Mouse (Mus musculus) neural tube, embryonic 11.5 days (tissue): ENCODE measurements around the gene Ephb2. TPM values are rescaled to one million over a fixed set of nuclear protein-coding genes. Genes with fewer than 3 reads are reported as not detected.

Experiments
- ATAC-seq: fragments of 200-750 bp; cut with Nextera tagmentation; 2 replicates; pipeline ENCODE4 v1.8.0; 2017; ENCODE audit warnings: moderate number of reproducible peaks, mild to moderate bottlenecking, moderate TSS enrichment, moderate library complexity; ENCODE audit not compliant: insufficient read depth, low FRiP score, low TSS enrichment
- DNase-seq: peaks from one replicate; pipeline ENCODE4 v3.0.0-alpha.2; 2015; ENCODE audit warnings: low spot score
- H3K27ac ChIP-seq: fragments of 300-500 bp; sonication (generic); 2 replicates; pipeline ENCODE4 v1.5.1; 2014; ENCODE audit warnings: low read depth, mild to moderate bottlenecking, low read length
- H3K27me3 ChIP-seq: fragments of 300-500 bp; sonication (generic); 2 replicates; pipeline ENCODE4 v1.6.1; 2014; ENCODE audit warnings: mild to moderate bottlenecking, low read length, mixed read lengths; ENCODE audit not compliant: control insufficient read depth, insufficient read depth
- H3K36me3 ChIP-seq: fragments of 300-500 bp; sonication (generic); 2 replicates; pipeline ENCODE4 v1.6.1; 2014; ENCODE audit warnings: mild to moderate bottlenecking, low read length, moderate library complexity, mixed read lengths; ENCODE audit not compliant: control insufficient read depth, insufficient read depth
- H3K4me1 ChIP-seq: fragments of 300-500 bp; sonication (generic); 2 replicates; pipeline ENCODE4 v1.6.1; 2014; ENCODE audit warnings: low read length, mixed read lengths; ENCODE audit not compliant: control insufficient read depth, insufficient read depth
- H3K4me2 ChIP-seq: fragments of 300-500 bp; sonication (generic); 2 replicates; pipeline ENCODE4 v1.6.1; 2014; ENCODE audit warnings: low read depth, mild to moderate bottlenecking, moderate library complexity
- H3K4me3 ChIP-seq: fragments of 300-500 bp; sonication (generic); 2 replicates; pipeline ENCODE4 v1.5.1; 2014; ENCODE audit warnings: low read depth, low read length
- H3K9ac ChIP-seq: fragments of 300-500 bp; sonication (generic); 2 replicates; pipeline ENCODE4 v1.6.1; 2014; ENCODE audit warnings: mild to moderate bottlenecking, low read length
- H3K9me3 ChIP-seq: fragments of 300-500 bp; sonication (generic); 2 replicates; pipeline ENCODE4 v1.6.1; 2016; ENCODE audit warnings: low read length; ENCODE audit not compliant: control insufficient read depth
- WGBS: fragments of 180-500 bp; shearing (Covaris S2); extraction: QIAGEN DNeasy Blood & Tissue Kit; methylation state at CpG from one replicate; pipeline ENCODE4 v1.1.7; 2014; 5-methylcytosine and 5-hydroxymethylcytosine counted together
- polyA plus RNA-seq: library from polyadenylated mRNA; unstranded; fragments of >200 nt; fragmentation: Nextera tagmentation; extraction: Ambion mirVana; gene quantifications from 2 replicates; pipeline ENCODE4 v1.2.1, GENCODE M21; 2014

Ephb2 gene
- polyA plus RNA-seq, 1 experiment from 2014 or later: 20.4 TPM

GRCm38 (mm10) chr4:136732536-136733121 is 103.2 kb downstream of the Ephb2 start:
- H3K4me2 ChIP-seq: no peak overlapping the region
- DNase-seq (no peak), ATAC-seq (no peak)
- 43% methylated on average over 7 of the region's 7 CpGs for WGBS
- H3K36me3 ChIP-seq: no peaks in the 10 kb centered on the region
- H3K4me3 ChIP-seq: no peak overlapping the region
- H3K9me3 ChIP-seq: no peaks in the 10 kb centered on the region
- 0 out of 2 replicates have a peak overlapping the region, but pooled peaks have one; percentile 20 for H3K27ac ChIP-seq
- no peaks in the 10 kb centered on the region for H3K27me3 ChIP-seq
- peaks cover 34% of the 10 kb centered on the region for H3K4me1 ChIP-seq
- H3K9ac ChIP-seq: peak overlapping the region; percentile 35

GRCm38 (mm10) chr4:136731761-136732160 is 104.0 kb downstream of the Ephb2 start:
- Histone ChIP-seq H3K27me3 (no peaks in the 10 kb centered on the region), H3K9me3 (no peaks in the 10 kb centered on the region), H3K4me3 (no peak overlapping the region), H3K4me2 (no peak overlapping the region), H3K27ac (no peak overlapping the region), H3K36me3 (no peaks in the 10 kb centered on the region), H3K9ac (no peak overlapping the region), H3K4me1 (peaks cover 34% of the 10 kb centered on the region)
- DNase-seq (no peak), ATAC-seq (no peak)
- WGBS: 68% methylated on average over 5 of the region's 5 CpGs

GRCm38 (mm10) chr4:136731008-136731609 is 104.7 kb downstream of the Ephb2 start:
- no peak overlapping the region for H3K4me2 ChIP-seq
- DNase-seq (no peak), ATAC-seq (no peak)
- peaks cover 32% of the 10 kb centered on the region for H3K4me1 ChIP-seq
- H3K9me3 ChIP-seq: no peaks in the 10 kb centered on the region
- no peaks in the 10 kb centered on the region for H3K27me3 ChIP-seq
- 80% methylated on average over 13 of the region's 13 CpGs for WGBS
- no peaks in the 10 kb centered on the region for H3K36me3 ChIP-seq
- no peak overlapping the region for H3K27ac ChIP-seq
- no peak overlapping the region for H3K4me3 ChIP-seq
- H3K9ac ChIP-seq: no peak overlapping the region

GRCm38 (mm10) chr4:136730501-136730900 is 105.3 kb downstream of the Ephb2 start:
- Histone ChIP-seq H3K36me3 (no peaks in the 10 kb centered on the region), H3K4me3 (no peak overlapping the region), H3K4me1 (peaks cover 33% of the 10 kb centered on the region), H3K27ac (no peak overlapping the region), H3K4me2 (no peak overlapping the region), H3K9ac (no peak overlapping the region), H3K27me3 (no peaks in the 10 kb centered on the region), H3K9me3 (no peaks in the 10 kb centered on the region)
- no peak for ATAC-seq
- no peak for DNase-seq
- 87% methylated on average over 9 of the region's 9 CpGs for WGBS

GRCm38 (mm10) chr4:136729574-136729973 is 106.2 kb downstream of the Ephb2 start:
- Histone ChIP-seq H3K4me1 (peaks cover 32% of the 10 kb centered on the region), H3K4me3 (no peak overlapping the region), H3K36me3 (no peaks in the 10 kb centered on the region), H3K9ac (no peak overlapping the region), H3K27me3 (no peaks in the 10 kb centered on the region), H3K27ac (no peak overlapping the region), H3K4me2 (no peak overlapping the region), H3K9me3 (no peaks in the 10 kb centered on the region)
- ATAC-seq (no peak), DNase-seq (no peak)
- 91% methylated on average over 2 of the region's 2 CpGs for WGBS

- Histone ChIP-seq H3K9ac (no peak overlapping the region), H3K4me1 (peaks cover 7% of the 10 kb centered on the region; the same call in 1 of the 2 replicates), H3K27ac (no peak overlapping the region), H3K36me3 (no peaks in the 10 kb centered on the region), H3K27me3 (no peaks in the 10 kb centered on the region), H3K4me3 (no peak overlapping the region), H3K9me3 (no peaks in the 10 kb centered on the region), H3K4me2 (no peak overlapping the region)
- DNase-seq (no peak), ATAC-seq (no peak)
- 58% methylated on average over 8 of the region's 8 CpGs for WGBS
Observed at GRCm38 (mm10) chr4:136726941-136727340, 108.8 kb downstream of the Ephb2 start.

- ATAC-seq (no peak), DNase-seq (peak; percentile 54)
- 68% methylated on average over 17 of the region's 17 CpGs for WGBS
- Histone ChIP-seq H3K9ac (no peak overlapping the region), H3K27me3 (no peaks in the 10 kb centered on the region), H3K27ac (no peak overlapping the region), H3K4me3 (no peak overlapping the region), H3K9me3 (no peaks in the 10 kb centered on the region), H3K4me1 (peaks cover 4% of the 10 kb centered on the region; the same call in 1 of the 2 replicates), H3K36me3 (no peaks in the 10 kb centered on the region), H3K4me2 (no peak overlapping the region)
Observed at GRCm38 (mm10) chr4:136724731-136725130, 111.1 kb downstream of the Ephb2 start.

- DNase-seq: no peak
- Histone ChIP-seq H3K27me3 (no peaks in the 10 kb centered on the region), H3K9ac (no peak overlapping the region), H3K4me3 (no peak overlapping the region), H3K27ac (no peak overlapping the region), H3K9me3 (no peaks in the 10 kb centered on the region), H3K4me2 (no peak overlapping the region), H3K4me1 (peaks cover 4% of the 10 kb centered on the region; the same call in 1 of the 2 replicates), H3K36me3 (no peaks in the 10 kb centered on the region)
- 66% methylated on average over 17 of the region's 17 CpGs for WGBS
- no peak for ATAC-seq
Observed at GRCm38 (mm10) chr4:136722361-136723082, 113.3 kb downstream of the Ephb2 start.
